Mouse (Mus musculus) testis, adult 2 months (tissue): ENCODE data around the gene Slc7a1. TPM values are rescaled to one million over a fixed set of nuclear protein-coding genes. Genes with fewer than 3 reads are reported as not detected.

Experiments used
- H3K27ac ChIP-seq: fragments of 200-500 bp; 2 replicates; pipeline ENCODE4 v1.5.1; 2012; ENCODE audit warnings: low read depth, low read length; ENCODE audit not compliant: control insufficient read depth, insufficient read depth
- H3K27me3 ChIP-seq: fragments of 200-500 bp; 2 replicates; pipeline ENCODE4 v1.6.1; 2012; ENCODE audit warnings: mild to moderate bottlenecking, low read length, moderate library complexity; ENCODE audit not compliant: control insufficient read depth, insufficient read depth
- H3K36me3 ChIP-seq: fragments of 200-500 bp; 2 replicates; pipeline ENCODE4 v1.6.1; 2012; ENCODE audit warnings: mild to moderate bottlenecking, low read length; ENCODE audit not compliant: control insufficient read depth, insufficient read depth
- H3K4me1 ChIP-seq: fragments of 200-500 bp; 2 replicates; pipeline ENCODE4 v1.6.1; 2012; ENCODE audit warnings: low read length; ENCODE audit not compliant: control insufficient read depth, insufficient read depth
- H3K4me3 ChIP-seq: fragments of 200-500 bp; 2 replicates; pipeline ENCODE4 v1.5.1; 2012; ENCODE audit warnings: low read depth, mild to moderate bottlenecking, low read length, moderate library complexity, mixed read lengths; ENCODE audit not compliant: control insufficient read depth
- CTCF ChIP-seq: fragments of 200-500 bp; IDR thresholded peaks from 2 replicates; pipeline ENCODE4 v1.5.1; 2012; ENCODE audit warnings: low read depth, mild to moderate bottlenecking, inconsistent platforms, low read length, moderate library complexity; ENCODE audit not compliant: control insufficient read depth, insufficient read depth, insufficient replicate concordance
- POLR2A ChIP-seq: fragments of 200-500 bp; IDR thresholded peaks from 2 replicates; pipeline ENCODE4 v1.6.1; 2012; ENCODE audit warnings: low read depth, mild to moderate bottlenecking, inconsistent platforms, low read length, moderate library complexity; ENCODE audit not compliant: control insufficient read depth
- polyA plus RNA-seq: library from polyadenylated mRNA; depleted of rRNA; stranded (reverse); fragments of >200 nt; gene quantifications from 2 replicates; pipeline ENCODE4 v1.2.3, GENCODE M21; 2012

The Slc7a1 gene
- polyA plus RNA-seq, 1 experiment = 10.5 TPM

DNA sequence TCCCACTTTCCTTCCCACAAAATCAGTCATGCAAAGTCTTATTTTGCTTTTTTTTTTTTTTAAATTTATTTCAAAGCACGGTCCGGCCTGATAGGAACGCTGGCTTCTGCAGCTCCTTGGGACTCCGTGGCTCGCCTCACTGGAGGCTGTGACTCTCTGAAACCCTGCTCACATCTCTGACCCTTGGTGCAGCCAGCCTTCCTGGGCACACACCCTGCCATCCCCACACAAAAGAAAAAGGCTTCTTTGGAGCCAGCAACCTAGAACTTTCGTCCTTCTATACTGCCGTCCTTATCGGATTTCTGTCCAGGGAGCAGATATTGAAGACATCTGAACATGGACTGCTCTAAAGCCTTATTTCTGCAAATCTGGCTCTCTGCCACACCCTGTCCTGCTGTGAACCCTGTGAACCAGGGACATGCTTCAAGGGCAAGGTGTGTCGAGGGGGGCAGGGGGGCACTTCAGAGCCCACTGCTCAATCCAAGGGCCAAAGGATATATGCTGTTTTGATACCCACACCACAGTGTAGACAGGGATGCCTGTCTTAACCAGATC is 15.1 kb downstream of the Slc7a1 start:
- Histone ChIP-seq H3K27ac (no peak overlapping the region), H3K27me3 (no peaks in the 10 kb centered on the region), H3K4me3 (no peak overlapping the region)

DNA sequence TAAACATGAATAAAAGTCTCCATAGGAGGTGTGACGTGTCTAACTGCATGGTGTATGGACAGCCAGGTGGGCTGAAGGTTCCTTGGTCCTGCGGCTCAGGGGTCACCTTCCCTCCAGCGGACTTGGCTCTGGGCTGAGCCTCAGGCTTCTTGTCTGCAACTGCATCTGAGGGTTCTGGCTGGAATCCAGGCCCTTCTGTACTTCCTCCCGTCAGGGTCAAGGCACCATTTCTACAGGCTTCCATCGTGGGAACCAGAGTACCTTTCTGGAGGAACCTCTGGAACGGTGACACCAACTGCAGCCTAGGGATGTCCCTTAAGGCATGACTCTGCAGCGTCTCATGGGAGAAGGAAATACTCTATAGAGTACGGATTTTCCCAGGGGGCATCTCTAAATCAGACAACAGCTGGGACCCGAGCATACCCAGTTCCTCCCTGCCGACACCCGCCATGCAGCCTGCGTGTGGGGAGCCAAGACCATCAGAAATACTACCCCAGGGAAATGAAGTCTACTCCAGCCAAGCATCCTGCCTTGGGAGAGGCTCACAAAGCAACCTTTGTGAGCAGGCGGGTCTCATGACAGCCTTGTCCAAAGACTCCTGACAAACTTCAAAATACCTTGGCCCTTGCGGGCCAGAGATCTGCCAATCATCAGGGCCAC is 15.7 kb downstream of the Slc7a1 start:
- no peak overlapping the region for H3K27ac ChIP-seq
- no peak overlapping the region for H3K4me3 ChIP-seq
- H3K4me1 ChIP-seq = peaks cover 2% of the 10 kb centered on the region; the same call in 1 of the 2 replicates
- no peak for TF ChIP-seq POLR2A
- no peak for TF ChIP-seq CTCF
- no peaks in the 10 kb centered on the region for H3K27me3 ChIP-seq
- no peaks in the 10 kb centered on the region for H3K36me3 ChIP-seq

More for the DNA sequence above, 15.1 kb downstream of the Slc7a1 start:
- Histone ChIP-seq H3K4me1 (peaks cover 2% of the 10 kb centered on the region; the same call in 1 of the 2 replicates), H3K36me3 (no peaks in the 10 kb centered on the region)
- no peak for TF ChIP-seq CTCF
- no peak for TF ChIP-seq POLR2A

DNA sequence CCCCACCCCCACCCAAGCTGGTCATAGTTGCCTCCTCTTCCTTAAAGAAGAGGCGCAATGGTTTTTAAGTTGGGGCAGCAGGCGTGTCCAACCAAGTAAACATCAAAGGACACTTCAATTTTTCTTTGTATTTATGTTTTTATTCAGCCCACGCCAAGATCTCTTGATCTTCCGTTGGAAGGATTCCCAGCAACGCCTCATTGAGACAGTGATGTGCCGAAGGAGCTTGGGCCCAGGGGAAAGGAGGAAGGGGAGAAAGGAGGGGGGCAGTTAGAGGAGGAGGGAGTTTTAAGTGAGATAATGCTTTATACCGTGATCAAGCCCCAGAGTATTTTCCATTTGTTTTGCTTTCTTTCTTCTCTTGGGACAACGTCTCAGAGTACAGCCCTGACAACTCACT is 18.6 kb downstream of the Slc7a1 start:
- Histone ChIP-seq H3K36me3 (no peaks in the 10 kb centered on the region), H3K4me3 (no peak overlapping the region), H3K27ac (no peak overlapping the region), H3K27me3 (no peaks in the 10 kb centered on the region), H3K4me1 (peaks cover 4% of the 10 kb centered on the region)
- TF ChIP-seq POLR2A (no peak), CTCF (no peak)

DNA sequence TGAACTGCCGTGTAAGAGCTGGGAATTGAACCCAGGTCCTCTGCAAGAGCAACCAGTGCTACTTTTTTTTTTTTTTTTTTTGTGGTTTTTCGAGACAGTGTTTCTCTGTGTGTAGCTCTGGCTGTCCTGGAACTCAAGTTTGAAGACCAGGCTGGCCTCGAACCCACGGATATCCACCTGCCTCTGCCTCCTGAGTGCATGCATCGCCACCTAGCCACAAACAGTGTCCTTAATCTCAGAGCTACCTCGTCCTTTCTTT is 19.5 kb downstream of the Slc7a1 start:
- Histone ChIP-seq H3K4me1 (peaks cover 7% of the 10 kb centered on the region), H3K27me3 (no peaks in the 10 kb centered on the region), H3K36me3 (no peaks in the 10 kb centered on the region), H3K27ac (no peak overlapping the region), H3K4me3 (no peak overlapping the region)
- no peak for TF ChIP-seq POLR2A
- no peak for TF ChIP-seq CTCF

DNA sequence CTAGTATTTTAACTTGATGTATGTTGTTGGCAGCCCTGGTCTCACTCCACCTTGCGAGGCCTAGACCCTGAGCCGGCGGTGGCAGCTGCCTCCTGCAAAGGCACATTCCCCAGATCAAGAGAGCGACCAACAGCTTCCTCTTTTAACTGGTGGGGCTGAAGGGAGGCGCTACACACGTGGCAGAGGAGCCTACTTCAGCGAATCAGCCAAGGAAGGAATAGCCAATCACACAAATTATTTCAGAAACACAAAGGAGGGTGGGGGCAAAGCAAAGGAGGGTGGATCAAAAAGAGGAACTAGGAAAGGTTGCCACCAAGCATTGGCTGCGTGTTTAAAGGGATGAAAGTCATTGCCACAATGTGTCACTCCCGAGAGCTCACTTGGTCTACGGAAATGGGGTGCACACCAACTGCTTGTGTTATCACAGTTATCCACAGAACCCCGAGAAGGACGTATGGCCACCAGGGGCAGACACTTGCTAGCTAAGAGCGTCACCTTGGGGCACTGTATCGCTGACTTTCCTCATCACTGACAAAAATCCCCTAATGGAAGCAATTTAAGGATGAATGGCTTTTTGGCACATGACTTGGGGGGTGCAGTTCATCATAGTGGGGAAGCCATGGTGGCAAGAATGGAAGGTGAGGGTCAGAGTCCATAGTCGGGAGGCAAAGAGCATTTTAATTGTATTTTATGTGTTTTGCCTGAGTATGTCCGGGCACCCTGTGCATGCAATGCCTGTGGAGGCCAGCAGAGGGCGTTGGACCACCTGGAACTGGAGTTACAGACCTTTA is 20.1 kb downstream of the Slc7a1 start:
- peak; percentile 90 for TF ChIP-seq CTCF
- no peak for TF ChIP-seq POLR2A
- no peaks in the 10 kb centered on the region for H3K36me3 ChIP-seq
- no peak overlapping the region for H3K4me3 ChIP-seq
- H3K4me1 ChIP-seq = peaks cover 7% of the 10 kb centered on the region
- no peak overlapping the region for H3K27ac ChIP-seq
- no peaks in the 10 kb centered on the region for H3K27me3 ChIP-seq

DNA sequence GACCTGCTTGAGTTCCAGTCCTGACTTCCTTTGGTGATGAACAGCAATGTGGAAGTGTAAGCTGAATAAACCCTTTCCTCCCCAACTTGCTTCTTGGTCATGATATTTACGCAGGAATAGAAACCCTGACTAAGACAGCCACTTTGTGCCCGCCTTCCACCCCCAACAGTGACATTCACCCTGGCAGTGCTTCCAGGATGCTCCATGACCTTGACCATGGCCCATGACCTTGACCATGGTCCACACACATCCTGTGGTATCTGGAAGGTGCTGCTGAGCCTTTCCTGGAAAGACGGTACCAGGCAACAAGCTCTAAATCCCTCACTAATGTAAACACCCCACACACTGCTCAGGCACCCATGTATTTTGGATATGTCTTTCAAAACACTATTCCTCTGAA is 21.0 kb downstream of the Slc7a1 start:
- no peaks in the 10 kb centered on the region for H3K36me3 ChIP-seq
- no peak overlapping the region for H3K4me3 ChIP-seq
- peaks cover 5% of the 10 kb centered on the region for H3K4me1 ChIP-seq
- TF ChIP-seq POLR2A = no peak
- TF ChIP-seq CTCF = no peak
- H3K27ac ChIP-seq = no peak overlapping the region
- no peaks in the 10 kb centered on the region for H3K27me3 ChIP-seq

DNA sequence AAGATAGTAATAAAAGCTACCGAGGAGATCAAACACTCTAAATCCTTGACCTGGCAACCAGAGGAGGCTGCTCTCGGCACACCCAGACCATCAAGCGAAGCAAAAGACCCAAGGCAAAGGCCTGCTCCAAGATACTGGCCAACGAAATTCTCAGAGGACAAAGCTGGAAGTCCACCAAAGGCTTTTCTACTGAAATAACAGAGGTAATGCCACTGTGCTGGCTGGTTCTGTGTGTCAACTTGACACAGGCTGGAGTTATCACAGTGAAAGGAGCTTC is 21.5 kb downstream of the Slc7a1 start:
- no peak overlapping the region for H3K27ac ChIP-seq
- H3K4me3 ChIP-seq = no peak overlapping the region
- no peaks in the 10 kb centered on the region for H3K27me3 ChIP-seq
- TF ChIP-seq POLR2A = no peak
- TF ChIP-seq CTCF = no peak
- H3K4me1 ChIP-seq = peaks cover 5% of the 10 kb centered on the region
- no peaks in the 10 kb centered on the region for H3K36me3 ChIP-seq
